Mouse (Mus musculus) cerebellum, adult 2 months (tissue): Measurements from ENCODE around the gene Hmx2.

Experiments
- CTCF ChIP-seq: fragments of 200-500 bp; IDR thresholded peaks from 2 replicates; pipeline ENCODE4 v1.5.1; 2011; ENCODE audit warnings: low read depth, mild to moderate bottlenecking, control low read depth, low read length, moderate library complexity, borderline replicate concordance; ENCODE audit not compliant: insufficient read depth
- POLR2A ChIP-seq: fragments of 200-500 bp; IDR thresholded peaks from 2 replicates; pipeline ENCODE4 v1.6.1; 2011; ENCODE audit warnings: low read length, control low read depth, borderline replicate concordance; ENCODE audit not compliant: insufficient read depth

- no peak for TF ChIP-seq POLR2A
- TF ChIP-seq CTCF = no peak
Observed at GRCm38 (mm10) chr7:131553771-131554175, 5.2 kb downstream of the Hmx2 start.
